Mouse (Mus musculus) megakaryocyte, embryonic 14.5 days (primary cell): ENCODE results near the gene Dedd2.

Experiments used
- FLI1 ChIP-seq: IDR thresholded peaks from 2 replicates; pipeline ENCODE4 v1.6.1; 2012; ENCODE audit warnings: low read length, inconsistent platforms, mixed read lengths
- GATA1 ChIP-seq: IDR thresholded peaks from 3 replicates; pipeline ENCODE4 v1.6.1; 2012; ENCODE audit warnings: mixed read lengths, low read length, inconsistent platforms, borderline replicate concordance

- no peak for TF ChIP-seq FLI1
- no peak for TF ChIP-seq GATA1
These were observed 39.9 kb downstream of the Dedd2 start for GRCm38 (mm10) chr7:25180512-25180911.
